Mouse (Mus musculus) fat pad, adult 2 months (tissue): ENCODE data around the gene Enkd1.

ENCODE experiments used
- DNase-seq: peaks from one replicate; pipeline ENCODE4 v3.0.0-alpha.2; 2011; ENCODE audit warnings: low read depth, low spot score; ENCODE audit errors: extremely low read depth

Enkd1 gene

DNA sequence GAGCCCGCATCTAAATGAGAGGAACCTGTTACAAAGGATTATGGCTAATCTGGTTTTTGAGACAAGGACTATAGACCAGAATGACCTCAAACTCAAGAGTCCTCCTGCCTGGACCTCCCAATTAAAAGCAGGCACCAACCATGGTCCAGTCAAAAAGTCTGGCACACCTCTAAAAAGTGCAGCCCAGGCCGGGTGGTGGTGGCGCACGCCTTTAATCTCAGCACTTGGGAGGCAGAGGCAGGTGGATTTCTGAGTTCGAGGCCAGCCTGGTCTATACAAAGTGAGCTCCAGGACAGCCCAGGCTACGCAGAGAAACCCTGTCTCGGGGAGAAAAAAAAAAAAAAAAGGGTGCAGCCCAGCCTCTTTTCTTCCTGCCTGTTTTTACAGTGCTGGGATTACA lies 22.7 kb downstream of the Enkd1 start:
- DNase-seq = no peak

DNA sequence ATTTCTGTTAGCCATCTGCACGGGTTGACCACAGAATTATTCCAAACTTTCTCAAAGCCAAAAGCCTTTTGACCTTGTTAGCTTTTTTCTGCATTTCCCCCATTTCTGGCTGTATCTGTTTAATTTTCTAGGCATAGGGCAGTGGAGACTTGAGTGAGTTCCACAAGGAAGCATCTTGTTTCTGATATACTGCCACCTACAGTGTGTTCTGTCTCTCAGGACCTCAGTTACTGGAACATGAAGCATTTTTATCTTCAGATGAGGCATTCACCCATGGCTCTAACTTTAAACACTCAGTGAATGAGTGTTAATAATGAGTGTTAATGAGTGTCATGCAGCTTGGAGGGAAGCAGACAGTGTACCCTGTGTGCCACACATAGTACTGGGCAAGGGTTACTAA lies 30.1 kb downstream of the Enkd1 start:
- no peak for DNase-seq

DNA sequence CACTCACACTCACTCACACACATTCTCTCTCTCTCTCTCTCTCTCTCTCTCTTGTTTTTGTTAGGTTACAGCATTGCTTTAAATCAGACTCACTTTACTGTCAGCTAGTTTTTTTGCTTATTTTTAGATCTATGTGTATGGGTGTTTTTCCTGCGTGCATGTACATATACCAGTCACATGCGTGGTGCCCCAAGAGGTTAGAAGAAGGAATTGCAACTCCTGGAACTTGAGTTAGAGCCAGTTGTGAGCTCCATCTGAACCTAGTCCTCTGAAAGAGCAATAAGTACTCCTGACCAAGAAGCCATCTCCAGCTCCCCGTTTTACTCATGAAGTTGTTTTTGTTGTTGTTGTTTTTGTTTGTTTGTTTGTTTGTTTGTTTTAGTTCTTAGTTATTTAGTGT lies 46.8 kb downstream of the Enkd1 start:
- no peak for DNase-seq

DNA sequence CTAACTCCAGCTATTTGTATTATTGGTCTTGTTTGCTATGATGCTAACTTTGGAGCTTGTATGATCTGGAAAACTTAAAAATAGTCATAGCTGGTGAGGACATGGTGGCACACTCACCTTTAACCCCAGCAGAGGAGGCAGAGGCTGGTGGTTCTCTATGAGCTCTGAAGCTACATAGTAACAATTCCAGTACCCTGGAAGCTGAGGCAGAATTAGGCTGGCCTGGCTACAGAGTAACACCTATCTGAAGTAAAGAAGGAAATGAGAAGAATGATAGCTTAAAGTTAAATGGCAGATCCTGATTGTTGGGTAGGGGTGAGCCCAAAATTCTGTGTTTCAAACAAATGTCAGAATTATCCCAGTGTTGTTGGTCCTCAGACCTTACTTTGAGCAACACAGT lies 50.4 kb downstream of the Enkd1 start:
- DNase-seq = no peak
